Mouse (Mus musculus) lung, postnatal 0 days (tissue): ENCODE results near the gene Map2k7.

Experiments used
- CTCF ChIP-seq: IDR thresholded peaks from 2 replicates; pipeline ENCODE4 v1.5.1; 2016; ENCODE audit warnings: antibody characterized with exemption, mild to moderate bottlenecking
- EP300 ChIP-seq: IDR thresholded peaks from 2 replicates; pipeline ENCODE4 v1.6.1; 2016; ENCODE audit warnings: antibody characterized with exemption, mild to moderate bottlenecking, control low read depth

GRCm38 (mm10) chr8:4276111-4276465 lies 37.5 kb downstream of the Map2k7 start:
- TF ChIP-seq CTCF (no peak), EP300 (no peak)
